Comparison of ENCODE assay signal across 10 mouse cellular contexts in genomic region chr9:94972693-94973092, GRCm38 (mm10).
"Had no signal": no experiment of that assay in that cellular context is flagged by ENCODE, and none has a peak within 500 bp of the region (broad histone marks: within the 10 kb centered on the region; RNA-seq: fewer than 3 reads in every experiment).

No protein-coding gene starts in this region.

- DNase-seq: liver, postnatal 0 days; lung, adult 2 months; lung, postnatal 14 days; lung, postnatal 36 days; retina, postnatal 1 day; right cerebral cortex, postnatal 14 days; spleen, adult 18-20 months; thymus, adult 2 months; thymus, postnatal 25 days; thymus, postnatal 4 days had no signal
